13 mouse cellular contexts compared by ENCODE assay signal in genomic region chr11:32011867-32012603, GRCm38 (mm10). TPM values are rescaled to one million over a fixed set of nuclear protein-coding genes. Genes with fewer than 3 reads are reported as not detected.
A peak's percentile ranks its signal among the peaks of the same experiment; 100 is the strongest.
DNase-seq lines count a peak whose midpoint lies in the region; ATAC-seq and TF ChIP-seq lines count a peak whose summit lies in the region.
"Had no signal": no experiment of that assay in that cellular context is flagged by ENCODE, and none has a peak within 500 bp of the region (broad histone marks: within the 10 kb centered on the region; RNA-seq: fewer than 3 reads in every experiment).

No protein-coding gene starts in this region.

- TF ChIP-seq CTCF in thymus, adult 2 months (IDR thresholded peaks at IDR 0.05; ENCODE audit: borderline replicate concordance, control insufficient read depth, extremely low read depth, insufficient read depth, low read length, poor library complexity): no peak
- TF ChIP-seq CTCF in kidney, adult 2 months (conservative IDR thresholded peaks at IDR 0.05; ENCODE audit: insufficient read depth, insufficient read length, low read depth, low read length): no peak

- no peaks in the 10 kb centered on the region for H3K27me3 ChIP-seq in megakaryocyte, embryonic 14.5 days (replicated peaks)
- no peaks in the 10 kb centered on the region for H3K27me3 ChIP-seq in embryonic facial prominence, embryonic 10.5 days (replicated peaks; ENCODE audit: low read depth, poor library complexity, severe bottlenecking)
- no peaks in the 10 kb centered on the region for H3K27me3 ChIP-seq in thymus, adult 2 months (ENCODE audit: control insufficient read depth, insufficient read depth, low read length)
- no peaks in the 10 kb centered on the region for H3K27me3 ChIP-seq in kidney, adult 2 months (replicated peaks; ENCODE audit: control insufficient read depth, insufficient read depth, low read length)
- H3K27me3 ChIP-seq: heart, embryonic 13.5 days; liver, embryonic 13.5 days; Patski had no signal

- H3K27ac ChIP-seq in embryonic facial prominence, embryonic 10.5 days (replicated peaks): peak overlapping the region; percentile 40
- peak overlapping the region; percentile 39 for H3K27ac ChIP-seq in thymus, adult 2 months (ENCODE audit: control insufficient read depth, insufficient read depth, low read length)
- no peak overlapping the region for H3K27ac ChIP-seq in kidney, adult 2 months (ENCODE audit: insufficient read depth, low read depth, low read length)
- H3K27ac ChIP-seq: heart, embryonic 13.5 days; liver, embryonic 13.5 days had no signal

- DNase-seq in embryonic facial prominence, embryonic 10.5 days (ENCODE audit: low spot score): no peak
- DNase-seq in lung, postnatal 10 days: peak; percentile 56
- peak; percentile 56 for DNase-seq in thymus, adult 2 months
- DNase-seq in adrenal gland, postnatal 10 days: no peak
- DNase-seq in kidney, adult 2 months: no peak
- no peak for DNase-seq in urinary bladder, postnatal 4 days (ENCODE audit: low spot score in 2 of 2)
- DNase-seq: liver, embryonic 13.5 days had no signal

- no peak for ATAC-seq in megakaryocyte, adult 5-6 weeks (ENCODE audit: poor library complexity, severe bottlenecking)
- ATAC-seq: Patski had no signal

- H3K36me3 ChIP-seq in megakaryocyte, embryonic 14.5 days (replicated peaks; ENCODE audit: low read length): peaks cover 53% of the 10 kb centered on the region
- H3K36me3 ChIP-seq in embryonic facial prominence, embryonic 10.5 days (replicated peaks): peaks cover 8% of the 10 kb centered on the region; the same call in 1 of the 2 replicates
- H3K36me3 ChIP-seq in thymus, adult 2 months (ENCODE audit: control insufficient read depth, insufficient read depth, low read length): peaks cover 16% of the 10 kb centered on the region
- no peaks in the 10 kb centered on the region for H3K36me3 ChIP-seq in kidney, adult 2 months (ENCODE audit: control insufficient read depth, insufficient read depth, low read length)
- H3K36me3 ChIP-seq: heart, embryonic 13.5 days; liver, embryonic 13.5 days had no signal

- 68% methylated on average over 9 of the region's 9 CpGs for WGBS in embryonic facial prominence, embryonic 10.5 days
- 42% methylated on average over 9 of the region's 9 CpGs for WGBS in thymus, adult 2 months
- 54% methylated on average over 9 of the region's 9 CpGs for WGBS in kidney, adult 2 months

- peak overlapping the region; percentile 15 for H3K4me3 ChIP-seq in megakaryocyte, embryonic 14.5 days (replicated peaks)
- no peak overlapping the region for H3K4me3 ChIP-seq in embryonic facial prominence, embryonic 10.5 days
- H3K4me3 ChIP-seq in thymus, adult 2 months (ENCODE audit: control insufficient read depth, insufficient read depth, low read length): no peak overlapping the region
- no peak overlapping the region for H3K4me3 ChIP-seq in kidney, adult 2 months (ENCODE audit: insufficient read depth, low read depth, low read length)
- H3K4me3 ChIP-seq: erythroblast, embryonic 14.5 days; heart, embryonic 13.5 days; liver, embryonic 13.5 days had no signal

- no peak for TF ChIP-seq POLR2A in thymus, adult 2 months (IDR thresholded peaks at IDR 0.05; ENCODE audit: control insufficient read depth, extremely low read depth, insufficient read depth, low read length, poor library complexity)
- TF ChIP-seq POLR2A in kidney, adult 2 months (IDR thresholded peaks at IDR 0.05; ENCODE audit: low read depth, low read length): no peak

- peaks cover 6% of the 10 kb centered on the region for H3K9me3 ChIP-seq in megakaryocyte, embryonic 14.5 days
- peaks cover 7% of the 10 kb centered on the region; the same call in 1 of the 2 replicates for H3K9me3 ChIP-seq in embryonic facial prominence, embryonic 10.5 days

- peaks cover 78% of the 10 kb centered on the region for H3K4me1 ChIP-seq in megakaryocyte, embryonic 14.5 days
- H3K4me1 ChIP-seq in embryonic facial prominence, embryonic 10.5 days: peaks cover 26% of the 10 kb centered on the region
- peaks cover 61% of the 10 kb centered on the region for H3K4me1 ChIP-seq in thymus, adult 2 months (replicated peaks; ENCODE audit: control insufficient read depth, insufficient read depth, low read length)
- no peaks in the 10 kb centered on the region for H3K4me1 ChIP-seq in kidney, adult 2 months (ENCODE audit: control insufficient read depth, insufficient read depth, low read length)
- H3K4me1 ChIP-seq: liver, embryonic 13.5 days had no signal

RNA-seq across cellular contexts. Expression of gene Nsg2, which starts 11.8 kb away (rescaled TPM):
- polyA plus RNA-seq in megakaryocyte, embryonic 14.5 days (2012; ENCODE audit: insufficient read depth, low replicate concordance): 12.5 TPM in 1 of 2 replicates, not detected in the other
- total RNA-seq in megakaryocyte, adult 5-6 weeks (2015): 0.20 and 1.4 TPM in 2 replicates
- total RNA-seq in megakaryocyte, adult 5-6 weeks (2017): 1.1 and 1.3 TPM in 2 replicates
- polyA plus RNA-seq in embryonic facial prominence, embryonic 10.5 days (2016; fragmentation: Nextera tagmentation; extraction: Ambion mirVana): 10.1 and 11.3 TPM in 2 replicates
- 299 and 344 TPM in 2 replicates for polyA plus RNA-seq in thymus, adult 2 months (2012; rRNA removed)
- total RNA-seq in adrenal gland, postnatal 10 days (2021): 10 to 100 TPM; 28.7 to 37.4 TPM
- polyA plus RNA-seq in kidney, adult 2 months (2012; rRNA removed): 2.9 and 4.0 TPM in 2 replicates
- polyA plus RNA-seq: erythroblast, embryonic 14.5 days; Patski had no signal

RNA-seq across cellular contexts. Expression of gene 4930524B15Rik, which starts 46.6 kb away (rescaled TPM):
- polyA plus RNA-seq in megakaryocyte, embryonic 14.5 days (2012; ENCODE audit: insufficient read depth, low replicate concordance): 0.17 TPM in 1 of 2 replicates, not detected in the other
- total RNA-seq in megakaryocyte, adult 5-6 weeks (2015): not detected in 2 replicates
- not detected in 2 replicates for total RNA-seq in megakaryocyte, adult 5-6 weeks (2017)
- 0.10 and 0.14 TPM in 2 replicates for polyA plus RNA-seq in embryonic facial prominence, embryonic 10.5 days (2016; fragmentation: Nextera tagmentation; extraction: Ambion mirVana)
- polyA plus RNA-seq in thymus, adult 2 months (2012; rRNA removed): 0.12 TPM in 1 of 2 replicates, not detected in the other
- not detected for total RNA-seq in adrenal gland, postnatal 10 days (2021)
- polyA plus RNA-seq in kidney, adult 2 months (2012; rRNA removed): not detected in 2 replicates
- polyA plus RNA-seq: erythroblast, embryonic 14.5 days; large intestine, adult 2 months; liver, embryonic 13.5 days; Patski had no signal

Comparison
In these comparisons a context has a peak if more than half of its experiments do, and no peak if none do; other contexts are left out.
1. DNase-seq: peak in lung, postnatal 10 days (single experiment) and thymus, adult 2 months (single experiment); none in embryonic facial prominence, embryonic 10.5 days (single experiment), adrenal gland, postnatal 10 days (single experiment), kidney, adult 2 months (single experiment) and urinary bladder, postnatal 4 days (0 of 2).
2. RNA of gene Nsg2, which starts 11.8 kb away (polyA plus RNA-seq): 299 to 344 TPM in thymus, adult 2 months; 12.5 TPM in megakaryocyte, embryonic 14.5 days, 10.1 to 11.3 TPM in embryonic facial prominence, embryonic 10.5 days and 2.9 to 4.0 TPM in kidney, adult 2 months; every median in the first group is over 10 times any median in the second.